Mouse (Mus musculus) embryo, embryonic 10 days (tissue): ENCODE data around the gene Ubald1.

ENCODE experiments used
- DNase-seq: peaks from one replicate; pipeline ENCODE4 v3.0.0-alpha.2; 2015; ENCODE audit warnings: low spot score

Gene Ubald1

GRCm38 (mm10) chr16:4880136-4880825 lies at the start of gene Ubald1:
TSS of gene Ubald1 (minus strand) at chr16:4880315.
- DNase-seq, result peak; percentile 100

- DNase-seq, result no peak
Observed at GRCm38 (mm10) chr16:4928474-4928873, 48.4 kb upstream of the Ubald1 start.

GRCm38 (mm10) chr16:4927967-4928366 lies 47.9 kb upstream of the Ubald1 start:
- no peak for DNase-seq

- no peak for DNase-seq
Observed at GRCm38 (mm10) chr16:4923996-4924395, 43.9 kb upstream of the Ubald1 start.

GRCm38 (mm10) chr16:4922481-4922880 lies 42.4 kb upstream of the Ubald1 start:
- DNase-seq, result no peak

GRCm38 (mm10) chr16:4920556-4920955 lies 40.4 kb upstream of the Ubald1 start:
- no peak for DNase-seq

- no peak for DNase-seq
Observed at GRCm38 (mm10) chr16:4916608-4917007, 36.5 kb upstream of the Ubald1 start.

- no peak for DNase-seq
Observed at GRCm38 (mm10) chr16:4915931-4916330, 35.8 kb upstream of the Ubald1 start.

GRCm38 (mm10) chr16:4913783-4914735 lies 33.9 kb upstream of the Ubald1 start:
- peak; percentile 76 for DNase-seq

GRCm38 (mm10) chr16:4912907-4913782 lies 33.0 kb upstream of the Ubald1 start:
- peak; percentile 8 for DNase-seq

- no peak for DNase-seq
Observed at GRCm38 (mm10) chr16:4912074-4912648, 32.0 kb upstream of the Ubald1 start.

GRCm38 (mm10) chr16:4910758-4911157 lies 30.6 kb upstream of the Ubald1 start:
- DNase-seq, result no peak

GRCm38 (mm10) chr16:4909745-4910144 lies 29.6 kb upstream of the Ubald1 start:
- DNase-seq, result no peak

- no peak for DNase-seq
Observed at GRCm38 (mm10) chr16:4907972-4908371, 27.9 kb upstream of the Ubald1 start.

GRCm38 (mm10) chr16:4907386-4907785 lies 27.3 kb upstream of the Ubald1 start:
- no peak for DNase-seq

- no peak for DNase-seq
Observed at GRCm38 (mm10) chr16:4906559-4906958, 26.4 kb upstream of the Ubald1 start.

- peak; percentile 29 for DNase-seq
Observed at GRCm38 (mm10) chr16:4905591-4905990, 25.5 kb upstream of the Ubald1 start.

GRCm38 (mm10) chr16:4904878-4905277 lies 24.8 kb upstream of the Ubald1 start:
- no peak for DNase-seq

- DNase-seq, result no peak
Observed at GRCm38 (mm10) chr16:4903491-4904102, 23.5 kb upstream of the Ubald1 start.

- no peak for DNase-seq
Observed at GRCm38 (mm10) chr16:4902390-4902789, 22.3 kb upstream of the Ubald1 start.

GRCm38 (mm10) chr16:4901167-4901566 lies 21.1 kb upstream of the Ubald1 start:
- DNase-seq, result no peak
